Mouse (Mus musculus) myocyte (in vitro differentiated cells): ENCODE data around the gene Csrp2. TPM values are rescaled to one million over a fixed set of nuclear protein-coding genes. Genes with fewer than 3 reads are reported as not detected.

Source experiments
- H3K27me3 ChIP-seq: one replicate; pipeline ENCODE4 v1.6.1; 2011; ENCODE audit not compliant: control insufficient read depth, insufficient read depth, insufficient read length
- H3K36me3 ChIP-seq: one replicate; pipeline ENCODE4 v1.6.1; 2011; ENCODE audit not compliant: control insufficient read depth, insufficient read depth
- H3K4me2 ChIP-seq: one replicate; pipeline ENCODE4 v1.6.1; 2011; ENCODE audit warnings: low read depth, control low read depth
- H3K4me3 ChIP-seq: one replicate; pipeline ENCODE4 v1.5.1; 2011; ENCODE audit warnings: mild to moderate bottlenecking, control low read depth, moderate library complexity
- H3K79me2 ChIP-seq: one replicate; pipeline ENCODE4 v1.6.1; 2011; ENCODE audit not compliant: control insufficient read depth, insufficient read depth
- H3ac ChIP-seq: one replicate; pipeline ENCODE4 v1.6.1; 2011; ENCODE audit not compliant: control insufficient read depth, insufficient read length
- CEBPB ChIP-seq: IDR thresholded peaks from 2 replicates; pipeline ENCODE4 v1.6.1; 2011; ENCODE audit warnings: mild to moderate bottlenecking, moderate library complexity; ENCODE audit not compliant: poor library complexity, insufficient read depth, severe bottlenecking
- E2F4 ChIP-seq: IDR thresholded peaks from one replicate; pipeline ENCODE4 v1.6.1; 2011; ENCODE audit warnings: mild to moderate bottlenecking, control low read depth, moderate library complexity; ENCODE audit not compliant: insufficient read depth
- MAX ChIP-seq: IDR thresholded peaks from one replicate; pipeline ENCODE4 v1.6.1; 2011; ENCODE audit warnings: low read depth, mild to moderate bottlenecking, control low read depth
- MYOD1 ChIP-seq, 3 experiments: IDR thresholded peaks; one replicate each; pipeline ENCODE4 v1.6.1; 2011; ENCODE audit warnings: control low read depth in 2 of 3, low read depth in 2 of 3, mild to moderate bottlenecking in 2 of 3, moderate library complexity in 1 of 3; ENCODE audit not compliant: insufficient read length in 2 of 3, control insufficient read depth in 1 of 3
- MYOG ChIP-seq, 3 experiments: IDR thresholded peaks; one replicate each; pipeline ENCODE4 v1.6.1; 2011; ENCODE audit warnings: control low read depth in 2 of 3, low read depth in 2 of 3, mild to moderate bottlenecking in 2 of 3; ENCODE audit not compliant: insufficient read length in 2 of 3, control insufficient read depth in 1 of 3, insufficient read depth in 1 of 3
- POLR2A ChIP-seq: IDR thresholded peaks from one replicate; pipeline ENCODE4 v1.6.1; 2011; ENCODE audit warnings: low read depth, mild to moderate bottlenecking, control low read depth, moderate library complexity; ENCODE audit not compliant: insufficient read length
- POLR2AphosphoS2 ChIP-seq: IDR thresholded peaks from one replicate; pipeline ENCODE4 v1.6.1; 2011; ENCODE audit warnings: low read depth, control low read depth; ENCODE audit not compliant: insufficient read length
- REST ChIP-seq: IDR thresholded peaks from one replicate; pipeline ENCODE4 v1.6.1; 2011; ENCODE audit warnings: mild to moderate bottlenecking, control low read depth, moderate library complexity; ENCODE audit not compliant: insufficient read depth, insufficient read length
- SRF ChIP-seq: IDR thresholded peaks from one replicate; pipeline ENCODE4 v1.6.1; 2011; ENCODE audit warnings: low read depth; ENCODE audit not compliant: control insufficient read depth, insufficient read length
- TCF12 ChIP-seq: IDR thresholded peaks from one replicate; pipeline ENCODE4 v1.6.1; 2011; ENCODE audit warnings: mild to moderate bottlenecking, control low read depth; ENCODE audit not compliant: poor library complexity, insufficient read depth, severe bottlenecking
- TCF3 ChIP-seq: IDR thresholded peaks from one replicate; pipeline ENCODE4 v1.6.1; 2011; ENCODE audit warnings: low read depth, control low read depth; ENCODE audit not compliant: insufficient read length
- USF1 ChIP-seq: IDR thresholded peaks from one replicate; pipeline ENCODE4 v1.6.1; 2011; ENCODE audit warnings: low read depth, mild to moderate bottlenecking, control low read depth, moderate library complexity
- polyA plus RNA-seq: library from polyadenylated mRNA; unstranded; fragments of >200 nt; fragmentation: generic; extraction: Trizol; gene quantifications from one replicate; pipeline ENCODE4 v1.2.1, GENCODE M21; 2012; ENCODE audit warnings: missing spikeins

Gene Csrp2
- polyA plus RNA-seq, 1 experiment, result 264 TPM

DNA sequence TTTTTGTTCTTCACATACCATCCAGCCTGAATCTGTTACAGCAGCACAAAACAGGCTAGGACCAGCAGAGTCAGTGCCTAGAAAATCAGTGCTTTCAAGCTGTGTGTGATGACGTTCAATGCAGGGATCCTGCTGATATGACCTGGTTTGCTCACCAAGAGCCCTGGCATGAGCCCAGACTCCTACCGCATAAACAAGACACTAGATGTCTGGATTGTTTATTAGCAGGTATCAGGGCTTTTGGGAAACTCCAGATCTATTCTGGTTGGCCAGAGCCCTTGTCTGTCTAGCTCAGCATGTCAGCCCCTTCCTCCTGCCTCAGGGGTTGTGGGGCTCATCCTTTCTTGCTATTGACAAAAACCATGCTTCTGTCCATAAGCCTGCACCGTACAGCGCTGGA lies 10.2 kb downstream of the Csrp2 start:
- Histone ChIP-seq H3K4me3 (no peak overlapping the region), H3ac (no peak overlapping the region), H3K36me3 (no peaks in the 10 kb centered on the region), H3K4me2 (no peak overlapping the region), H3K27me3 (no peaks in the 10 kb centered on the region), H3K79me2 (peaks cover 76% of the 10 kb centered on the region)
- TF ChIP-seq TCF12 (no peak), CEBPB (no peak), MAX (no peak), TCF3 (no peak), MYOG (IDR thresholded peaks at IDR 0.05; ENCODE audit: control insufficient read depth in 1 of 3, insufficient read depth in 1 of 3, insufficient read length in 2 of 3, low read depth in 2 of 3) (no peak), E2F4 (no peak), MYOD1 (IDR thresholded peaks at IDR 0.05; ENCODE audit: control insufficient read depth in 1 of 3, insufficient read length in 2 of 3, low read depth in 2 of 3) (no peak), SRF (no peak), POLR2A (no peak), USF1 (no peak), POLR2AphosphoS2 (no peak), REST (no peak)

DNA sequence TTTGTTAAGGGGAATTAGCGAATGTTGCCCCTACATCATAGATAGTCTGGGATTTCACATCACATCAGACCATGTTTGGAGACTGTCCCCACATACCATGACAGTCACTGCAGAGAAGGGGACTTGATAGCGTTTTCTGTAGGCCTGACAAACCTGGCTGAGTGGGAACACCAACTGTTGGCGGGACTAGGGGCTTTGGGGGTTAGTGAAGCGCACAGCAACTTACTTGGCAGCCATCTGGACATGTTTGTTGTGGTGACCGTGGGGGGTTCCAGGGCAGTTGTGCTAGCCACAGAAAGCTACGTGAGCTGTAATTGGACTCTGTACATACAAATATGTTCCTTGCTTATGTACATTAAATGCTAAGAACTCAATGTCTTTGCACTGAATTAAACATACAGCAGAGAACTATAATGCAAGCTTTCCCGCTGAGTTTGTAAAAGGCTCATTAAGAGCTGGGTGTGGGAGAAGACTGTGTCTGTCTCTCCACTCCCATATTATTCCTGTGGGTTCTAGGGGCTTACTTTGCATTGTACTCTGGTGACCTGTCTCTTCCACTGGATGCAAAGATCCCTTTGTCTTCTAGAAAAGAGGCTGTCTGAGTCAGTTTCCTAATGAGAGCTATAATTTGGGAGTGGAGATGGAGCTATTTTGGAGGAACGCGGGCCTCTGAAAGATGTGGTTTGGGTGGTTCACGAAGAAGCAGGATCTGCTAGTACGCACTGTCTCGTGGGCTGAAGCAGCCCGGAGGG lies 11.7 kb downstream of the Csrp2 start:
- TF ChIP-seq TCF12, result no peak
- no peak for TF ChIP-seq CEBPB
- peak in 1 of 3 experiments; percentile 30 for TF ChIP-seq MYOD1 (IDR thresholded peaks at IDR 0.05; ENCODE audit: control insufficient read depth in 1 of 3, insufficient read length in 2 of 3, low read depth in 2 of 3)
- peaks cover 10% of the 10 kb centered on the region for H3K36me3 ChIP-seq
- H3K4me3 ChIP-seq, result peak overlapping the region; percentile 18
- H3K27me3 ChIP-seq, result no peaks in the 10 kb centered on the region
- peak overlapping the region; percentile 79 for H3K4me2 ChIP-seq
- H3ac ChIP-seq, result no peak overlapping the region
- peaks cover 61% of the 10 kb centered on the region for H3K79me2 ChIP-seq

DNA sequence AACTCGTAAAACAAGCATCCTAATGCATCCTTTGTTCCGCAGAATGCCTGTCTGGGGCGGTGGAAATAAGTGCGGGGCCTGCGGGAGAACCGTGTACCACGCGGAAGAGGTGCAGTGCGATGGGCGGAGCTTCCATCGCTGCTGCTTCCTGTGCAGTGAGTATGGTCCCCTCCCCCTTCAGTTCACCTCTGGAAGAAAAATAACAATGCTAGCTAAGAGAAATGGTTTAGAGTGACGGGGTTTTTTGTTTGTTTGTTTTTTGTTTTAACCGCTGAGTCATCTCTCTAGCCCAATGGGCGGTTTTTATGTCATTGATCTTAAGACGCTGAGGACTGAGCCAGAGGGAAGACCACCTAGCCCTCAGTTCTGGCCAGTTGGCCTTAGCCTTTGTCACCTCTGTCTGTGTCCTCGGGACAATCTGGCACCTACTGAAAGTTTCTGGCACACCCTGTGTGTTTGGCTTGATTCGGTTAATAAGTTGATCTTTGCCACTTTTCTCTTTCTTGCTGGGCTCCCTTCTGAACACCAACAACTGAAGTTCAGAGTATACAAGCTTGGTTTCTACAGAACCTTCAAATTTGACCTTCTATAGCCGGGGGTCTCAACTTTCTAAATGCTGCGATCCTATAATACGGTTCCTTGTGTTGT lies 12.4 kb downstream of the Csrp2 start:
- TF ChIP-seq POLR2A (peak; percentile 60), TCF3 (no peak), POLR2AphosphoS2 (peak; percentile 64)
- H3K4me3 ChIP-seq, result peak overlapping the region; percentile 18
- H3K4me2 ChIP-seq, result peak overlapping the region; percentile 79
- H3K36me3 ChIP-seq, result peaks cover 15% of the 10 kb centered on the region
- H3K79me2 ChIP-seq, result peaks cover 54% of the 10 kb centered on the region
- no peak overlapping the region for H3ac ChIP-seq
- H3K27me3 ChIP-seq, result no peaks in the 10 kb centered on the region

DNA sequence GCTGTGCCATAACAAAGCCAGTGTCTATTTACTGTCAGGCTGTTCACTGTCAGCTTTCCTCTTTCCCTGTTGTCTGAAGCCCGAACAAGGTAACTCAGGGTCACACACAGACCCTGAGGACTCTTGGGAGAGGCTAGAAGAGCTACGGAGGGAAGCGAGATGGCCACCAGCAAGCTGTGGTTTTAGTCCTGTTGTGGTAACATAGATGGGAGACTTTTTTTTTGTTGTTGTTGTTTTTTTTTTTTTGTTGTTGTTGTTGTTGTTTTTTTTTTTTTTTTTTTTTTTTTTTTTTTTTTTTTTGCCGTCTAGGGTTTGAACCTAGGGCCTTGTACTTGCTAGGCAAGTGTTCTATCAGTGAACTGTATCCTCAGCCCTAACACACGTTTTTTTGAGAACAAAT lies 14.0 kb downstream of the Csrp2 start:
- no peak overlapping the region for H3K4me2 ChIP-seq
- peaks cover 28% of the 10 kb centered on the region for H3K36me3 ChIP-seq
- no peaks in the 10 kb centered on the region for H3K27me3 ChIP-seq
- no peak overlapping the region for H3K4me3 ChIP-seq
- TF ChIP-seq USF1 (no peak), REST (no peak), POLR2A (no peak), MAX (no peak), SRF (no peak), MYOG (IDR thresholded peaks at IDR 0.05; ENCODE audit: control insufficient read depth in 1 of 3, insufficient read depth in 1 of 3, insufficient read length in 2 of 3, low read depth in 2 of 3) (no peak), MYOD1 (IDR thresholded peaks at IDR 0.05; ENCODE audit: control insufficient read depth in 1 of 3, insufficient read length in 2 of 3, low read depth in 2 of 3) (no peak), E2F4 (no peak), TCF12 (no peak)
- peaks cover 38% of the 10 kb centered on the region for H3K79me2 ChIP-seq
- no peak overlapping the region for H3ac ChIP-seq

DNA sequence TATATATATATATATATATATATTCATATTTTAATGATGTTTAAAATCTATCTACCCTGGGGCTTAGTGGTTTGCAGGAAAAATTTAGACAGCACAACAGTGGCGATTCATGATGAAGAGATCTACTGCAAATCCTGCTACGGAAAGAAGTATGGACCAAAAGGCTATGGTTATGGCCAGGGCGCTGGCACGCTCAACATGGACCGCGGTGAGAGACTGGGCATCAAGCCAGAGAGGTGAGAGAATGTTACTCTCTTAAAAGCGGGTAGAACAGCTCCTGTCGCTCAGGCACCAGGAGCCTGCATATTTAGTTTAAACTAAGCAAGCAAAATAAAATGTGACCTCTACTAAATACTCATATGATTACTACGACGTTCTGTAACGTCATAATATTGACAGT lies 15.5 kb downstream of the Csrp2 start:
- H3K27me3 ChIP-seq, result no peaks in the 10 kb centered on the region
- no peak overlapping the region for H3K4me2 ChIP-seq
- TF ChIP-seq SRF (no peak), TCF3 (no peak), USF1 (no peak)
- no peak overlapping the region for H3ac ChIP-seq
- H3K4me3 ChIP-seq, result no peak overlapping the region
- peaks cover 23% of the 10 kb centered on the region for H3K79me2 ChIP-seq
- peaks cover 36% of the 10 kb centered on the region for H3K36me3 ChIP-seq

DNA sequence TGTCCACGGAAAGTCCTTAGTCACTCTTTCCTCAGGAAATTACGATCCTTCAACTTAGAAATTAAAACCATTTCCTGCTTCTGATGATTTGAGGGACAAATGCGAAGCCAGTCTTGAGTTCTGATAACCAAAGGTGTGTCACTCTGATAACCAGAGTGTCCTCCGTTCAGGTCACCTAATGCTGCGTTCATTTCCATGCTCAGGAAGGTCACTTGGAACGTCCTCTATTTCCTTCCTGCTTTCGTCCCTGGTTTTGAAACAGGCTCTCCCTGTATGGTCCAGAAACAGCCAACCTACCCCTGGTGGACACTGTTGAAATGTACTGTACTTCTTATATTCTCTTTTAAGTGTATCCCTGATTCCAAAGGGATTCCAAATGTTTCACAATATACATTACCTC lies 16.1 kb downstream of the Csrp2 start:
- Histone ChIP-seq H3ac (no peak overlapping the region), H3K4me3 (no peak overlapping the region), H3K27me3 (no peaks in the 10 kb centered on the region), H3K4me2 (no peak overlapping the region), H3K36me3 (peaks cover 36% of the 10 kb centered on the region), H3K79me2 (peaks cover 17% of the 10 kb centered on the region)
- no peak for TF ChIP-seq MAX
